Mouse (Mus musculus): ENCODE data around the gene Gnb3.

The Gnb3 gene

DNA sequence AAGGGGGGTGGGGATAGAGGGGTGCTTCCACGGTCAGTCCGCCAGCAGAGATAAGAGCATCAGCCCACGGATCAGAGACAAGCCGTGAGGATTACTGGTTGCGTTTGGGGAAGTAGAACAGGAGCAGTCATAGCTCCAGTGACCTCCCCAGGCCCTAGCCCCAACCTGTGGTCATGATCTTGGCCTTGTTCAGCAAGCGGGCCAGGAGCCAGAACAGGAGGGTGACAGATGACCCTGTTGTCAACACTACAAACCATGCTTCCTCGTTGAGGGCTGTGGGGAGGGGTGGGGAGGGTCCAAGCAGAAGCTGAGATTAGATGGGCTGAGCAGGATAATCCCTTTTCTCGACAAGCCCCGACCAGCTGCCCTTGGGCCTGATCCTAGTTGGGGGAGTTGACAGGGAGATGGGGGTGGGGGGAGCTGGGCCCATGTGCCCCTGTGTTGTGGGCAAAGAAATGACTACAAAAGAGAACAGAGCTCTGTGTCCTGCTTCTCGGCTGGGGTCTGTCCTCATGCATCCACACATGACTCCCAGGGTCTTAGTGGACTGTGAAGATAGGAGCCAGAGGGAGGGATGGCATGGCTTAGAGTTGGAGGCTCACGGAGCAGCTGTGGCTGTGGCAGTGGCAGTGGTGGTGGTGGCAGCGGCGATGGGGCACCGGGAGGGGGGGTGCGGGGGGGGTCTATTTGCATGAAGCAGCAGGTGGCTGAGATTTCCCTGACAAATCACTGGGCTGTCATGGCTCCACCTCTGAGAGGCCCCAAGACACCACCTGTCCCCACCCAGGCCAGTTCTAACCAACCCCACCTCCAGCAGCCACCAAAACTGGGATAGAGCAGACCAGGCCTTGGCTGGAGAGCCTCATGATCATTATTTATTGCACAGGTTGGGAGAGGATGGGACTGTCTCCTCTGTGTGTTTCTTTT, at the start of gene Gnb3:
Gene Gnb3, minus strand, starts transcription at position 35 of the 927 bp plus-strand sequence.
- DNase-seq (ENCODE audit: low spot score in 2 of 2): no peak

DNA sequence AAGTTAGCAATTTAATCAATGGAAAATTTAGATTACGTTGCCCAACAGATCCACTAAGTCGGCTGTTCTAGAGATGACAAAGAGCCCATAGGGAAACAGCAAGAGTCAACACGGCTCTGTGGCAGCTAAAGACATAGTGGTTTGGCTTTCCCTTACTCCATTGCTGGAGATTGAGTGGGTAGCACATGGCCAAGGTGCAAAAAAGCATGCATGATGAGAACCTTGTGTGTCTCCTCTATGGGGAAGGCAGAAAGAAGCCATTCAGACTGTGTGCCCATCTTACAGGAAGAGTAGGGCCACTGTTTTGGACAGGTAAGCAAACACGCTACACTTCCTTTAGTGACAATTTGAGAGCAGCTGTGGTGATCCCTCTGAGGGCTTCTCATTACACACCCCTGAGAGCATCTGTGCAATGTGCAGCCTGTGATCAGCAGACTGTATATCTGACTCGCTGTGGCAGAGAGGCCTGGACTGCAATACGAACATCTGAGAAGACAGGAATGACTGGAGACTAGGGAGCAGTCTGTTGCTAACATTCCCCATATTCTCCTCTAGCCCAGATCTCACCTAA, 48.6 kb upstream of the Gnb3 start:
- no peak for DNase-seq (ENCODE audit: low spot score in 2 of 2)

GRCm38 (mm10) chr6:124887986-124888385, 47.9 kb upstream of the Gnb3 start, which contains the start of gene Cd4:
Gene Cd4 (minus strand): TSS chr6:124888221.
- DNase-seq (ENCODE audit: low spot score in 2 of 2): peak; percentile 57 to 65

DNA sequence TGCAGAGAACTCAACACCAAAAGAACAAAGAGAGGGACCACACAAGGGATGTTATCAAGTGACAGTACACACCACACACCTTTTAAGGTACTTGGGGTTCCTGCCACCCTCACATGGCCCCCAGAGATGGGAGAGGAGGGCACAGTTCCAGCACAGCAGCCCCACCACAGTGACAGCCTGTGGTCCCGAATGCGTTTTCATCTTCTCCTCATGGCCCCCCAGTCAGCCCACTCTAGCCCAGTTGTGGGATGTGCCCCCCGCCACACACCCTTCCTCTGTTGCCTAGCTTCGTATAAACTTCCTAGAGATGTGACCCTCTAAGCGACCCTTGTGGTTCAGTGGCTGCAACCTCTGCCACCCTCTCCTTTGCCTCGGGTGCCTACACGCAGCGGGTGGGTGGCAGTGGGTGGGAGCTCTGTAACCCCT, 45.9 kb upstream of the Gnb3 start:
- DNase-seq (ENCODE audit: low spot score in 2 of 2): peak; percentile 54 to 70

- peak; percentile 76 to 80 for DNase-seq (ENCODE audit: low spot score in 2 of 2)
Observed at GRCm38 (mm10) chr6:124884714-124885500, 44.8 kb upstream of the Gnb3 start.

GRCm38 (mm10) chr6:124883351-124883750, 43.3 kb upstream of the Gnb3 start:
- no peak for DNase-seq (ENCODE audit: low spot score in 2 of 2)

DNA sequence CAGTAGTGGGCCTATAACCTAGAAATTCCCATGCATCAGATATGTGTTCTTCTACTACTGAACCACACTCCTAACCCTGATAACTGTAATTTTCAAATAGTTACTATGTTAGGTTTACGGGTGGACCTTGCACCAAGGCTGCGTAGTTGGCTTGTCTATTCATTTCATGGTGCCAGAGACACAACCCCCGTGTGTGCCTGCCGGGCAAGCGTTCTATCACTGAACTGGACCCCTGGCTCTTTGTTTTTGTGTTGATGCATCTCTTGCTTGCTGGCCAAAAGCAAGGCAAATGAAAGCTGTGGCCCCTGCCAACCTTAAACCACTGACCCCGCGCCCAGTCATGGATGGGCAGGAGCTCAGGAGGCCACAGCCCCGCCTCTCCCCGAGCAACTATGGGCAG, 41.7 kb upstream of the Gnb3 start:
- no peak for DNase-seq (ENCODE audit: low spot score in 2 of 2)

GRCm38 (mm10) chr6:124879390-124879789, 39.3 kb upstream of the Gnb3 start:
- DNase-seq (ENCODE audit: low spot score in 2 of 2): peak; percentile 71 to 82

- no peak for DNase-seq (ENCODE audit: low spot score in 2 of 2)
Observed at GRCm38 (mm10) chr6:124874348-124874747, 34.3 kb upstream of the Gnb3 start.

GRCm38 (mm10) chr6:124866560-124866959, 26.5 kb upstream of the Gnb3 start:
- no peak for DNase-seq (ENCODE audit: low spot score in 2 of 2)

GRCm38 (mm10) chr6:124865766-124866362, 25.8 kb upstream of the Gnb3 start:
- no peak for DNase-seq (ENCODE audit: low spot score in 2 of 2)

DNA sequence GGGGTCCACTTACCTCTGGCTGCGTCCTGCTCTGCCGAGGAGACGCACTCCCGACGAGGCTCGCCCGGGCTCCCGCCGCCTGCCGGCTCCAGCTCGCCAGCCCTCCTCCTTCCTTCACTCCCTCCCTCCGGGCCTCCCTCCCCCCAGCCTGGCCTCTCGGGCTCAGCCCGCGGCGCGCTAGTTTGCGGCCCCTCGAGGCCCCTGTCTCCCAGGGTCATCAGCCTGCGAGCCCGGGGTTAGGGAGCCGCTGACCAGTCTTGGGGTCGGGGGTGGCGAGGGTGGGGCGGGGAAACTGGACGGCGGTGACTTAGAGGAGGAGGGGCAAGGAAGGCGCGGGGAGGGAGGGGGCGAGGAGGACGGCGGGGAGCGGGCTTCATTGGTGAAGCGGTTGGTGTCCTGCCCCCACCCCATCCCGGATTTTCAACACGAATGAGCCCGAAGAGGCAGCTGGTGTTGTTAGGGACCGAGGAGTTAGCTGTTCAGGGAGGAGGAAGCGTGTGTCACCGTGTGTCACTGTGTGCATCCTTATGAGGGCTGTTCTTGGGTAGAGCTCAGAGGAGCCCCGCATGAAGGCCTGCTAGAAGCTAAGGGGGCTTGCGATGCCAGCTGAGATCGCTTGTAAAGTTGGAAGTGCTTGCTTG, 23.7 kb upstream of the Gnb3 start, which contains the start of gene Gpr162:
Gene Gpr162, minus strand, starts transcription at position 326 of the 641 bp plus-strand sequence.
- DNase-seq (ENCODE audit: low spot score in 2 of 2): peak; percentile 71 to 73

- DNase-seq (ENCODE audit: low spot score in 2 of 2): peak; percentile 78 to 83
Observed at GRCm38 (mm10) chr6:124863125-124863657, 23.1 kb upstream of the Gnb3 start.

- DNase-seq (ENCODE audit: low spot score in 2 of 2): no peak
Observed at GRCm38 (mm10) chr6:124862406-124863124, 22.5 kb upstream of the Gnb3 start.

DNA sequence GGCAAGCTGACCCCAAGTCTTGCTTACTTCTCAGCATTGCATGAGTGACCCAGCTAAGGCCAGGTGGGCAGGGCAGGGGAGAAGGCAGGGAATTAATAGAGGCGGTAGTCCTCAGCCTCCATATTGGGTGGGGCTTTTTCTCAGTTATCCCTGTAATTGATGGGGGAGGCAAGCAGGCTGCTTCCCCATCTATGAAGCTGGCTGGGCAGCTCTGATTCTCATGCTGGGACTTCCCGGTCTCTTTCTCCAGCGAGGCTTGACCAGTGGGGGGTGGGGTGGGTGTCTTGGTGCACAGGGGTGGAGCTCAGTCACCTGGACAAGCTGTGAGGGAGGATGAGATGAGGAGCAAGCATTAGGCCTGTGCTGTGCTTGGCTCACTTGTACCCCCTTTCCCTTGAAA, 21.7 kb upstream of the Gnb3 start:
- DNase-seq (ENCODE audit: low spot score in 2 of 2): no peak

DNA sequence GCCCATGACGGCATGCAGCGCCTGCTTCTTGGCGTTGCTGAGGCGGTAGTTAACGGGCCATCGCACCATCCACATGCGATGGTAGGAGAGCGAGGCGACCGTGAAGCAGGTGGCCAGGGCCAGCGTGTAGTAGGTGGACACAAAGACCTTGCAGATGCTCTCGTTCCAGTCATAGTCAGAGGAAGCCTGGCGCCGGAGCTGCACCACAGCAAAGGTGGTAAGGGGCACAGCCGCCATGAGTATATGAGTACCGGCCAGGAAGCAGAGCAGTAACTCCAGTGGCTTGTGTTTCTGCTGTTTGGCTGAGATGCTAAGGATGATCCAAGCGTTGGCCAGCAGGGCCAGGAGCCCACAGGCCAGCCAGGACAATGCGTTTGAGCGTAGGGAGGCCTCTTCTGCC, 21.2 kb upstream of the Gnb3 start:
- no peak for DNase-seq (ENCODE audit: low spot score in 2 of 2)

DNA sequence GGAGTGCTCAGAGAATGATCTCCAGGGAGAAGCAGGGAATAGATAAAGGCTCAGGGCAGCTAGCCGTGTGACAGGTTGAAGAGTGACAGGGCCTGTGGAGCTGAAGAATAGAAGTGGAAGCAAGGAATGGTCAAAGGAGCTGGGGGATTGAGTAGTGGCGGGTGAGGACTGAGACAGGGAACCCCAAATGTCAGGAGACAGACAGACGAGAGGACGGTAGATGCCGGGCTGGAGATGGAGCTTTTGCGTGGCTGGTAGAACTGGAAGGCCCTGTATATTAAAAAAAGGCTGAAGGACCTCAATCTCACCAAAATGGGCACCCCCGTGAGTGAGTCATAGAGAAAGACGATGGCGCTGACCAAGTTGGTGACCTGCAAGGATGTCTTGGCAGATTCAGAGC, 20.4 kb upstream of the Gnb3 start:
- DNase-seq (ENCODE audit: low spot score in 2 of 2): no peak

DNA sequence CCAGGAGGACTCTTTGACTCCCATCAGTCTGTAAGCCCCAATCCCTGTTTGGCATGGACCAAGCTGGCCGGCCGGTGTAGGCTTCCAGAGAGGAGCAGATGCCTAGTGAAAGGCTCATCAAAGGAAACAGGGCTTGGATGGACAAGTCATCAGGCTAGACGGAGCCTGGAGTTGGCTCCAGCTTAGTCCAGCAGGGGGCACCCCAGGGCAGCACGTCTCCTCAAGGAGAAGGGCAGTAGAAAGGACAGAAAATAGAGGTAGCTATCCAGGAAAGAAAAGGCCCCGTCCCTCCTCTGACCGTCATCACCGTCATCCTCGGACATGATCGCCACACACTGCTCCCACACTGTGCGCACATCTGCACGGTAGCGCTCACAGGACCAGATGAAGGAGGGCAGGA, 19.6 kb upstream of the Gnb3 start:
- DNase-seq (ENCODE audit: low spot score in 2 of 2): peak; percentile 82 to 94

- DNase-seq (ENCODE audit: low spot score in 2 of 2): no peak
Observed at GRCm38 (mm10) chr6:124858561-124859318, 18.7 kb upstream of the Gnb3 start.

Data from thymus, postnatal 10 days (tissue).